Mouse (Mus musculus): Measurements from ENCODE around the gene Gm6583. TPM values are rescaled to one million over a fixed set of nuclear protein-coding genes. Genes with fewer than 3 reads are reported as not detected.

Gene Gm6583
- polyA plus RNA-seq (2012; rRNA removed) = 0.06 and 0.09 TPM in 2 replicates

GRCm38 (mm10) chr5:112355910-112356309 is at the start of gene Gm6583:
TSS of gene Gm6583 (minus strand) at chr5:112356033.

DNA sequence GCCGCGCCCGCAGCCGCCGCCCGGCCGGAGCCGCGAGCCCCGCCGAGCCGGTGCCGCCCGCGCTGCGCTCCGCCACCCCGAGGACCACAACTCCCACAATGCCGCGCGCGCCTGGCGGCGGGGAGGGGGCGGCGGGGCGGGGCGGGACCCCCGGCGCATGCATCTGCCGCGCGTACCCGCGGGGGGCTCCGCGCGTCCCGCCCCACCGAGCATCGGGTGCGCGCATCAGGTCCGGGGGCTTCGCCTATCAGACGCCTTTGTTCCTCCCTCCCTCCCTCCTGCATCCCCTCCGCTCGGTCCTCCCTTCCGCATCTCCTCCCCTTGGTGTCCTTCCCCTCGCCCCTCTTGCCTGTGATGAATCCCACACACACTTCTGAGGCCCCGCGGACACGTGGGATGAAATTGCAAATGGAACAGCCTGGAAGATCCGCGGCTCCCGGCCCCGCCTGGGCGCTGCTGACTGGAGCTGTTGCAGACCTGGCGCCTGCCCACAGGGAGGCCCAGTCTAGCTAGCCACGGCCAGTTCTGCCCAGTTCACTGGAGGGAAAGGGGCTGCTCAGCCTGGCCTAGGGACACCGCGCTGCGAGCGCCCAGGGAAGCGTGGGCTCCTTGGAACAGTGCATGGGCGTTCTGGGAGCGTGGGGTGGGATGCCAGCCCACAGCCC is 39.1 kb upstream of the Gm6583 start, which contains the start of gene Asphd2:
Asphd2 (minus strand) TSS at position 88 of the 665 bp plus-strand sequence.

DNA sequence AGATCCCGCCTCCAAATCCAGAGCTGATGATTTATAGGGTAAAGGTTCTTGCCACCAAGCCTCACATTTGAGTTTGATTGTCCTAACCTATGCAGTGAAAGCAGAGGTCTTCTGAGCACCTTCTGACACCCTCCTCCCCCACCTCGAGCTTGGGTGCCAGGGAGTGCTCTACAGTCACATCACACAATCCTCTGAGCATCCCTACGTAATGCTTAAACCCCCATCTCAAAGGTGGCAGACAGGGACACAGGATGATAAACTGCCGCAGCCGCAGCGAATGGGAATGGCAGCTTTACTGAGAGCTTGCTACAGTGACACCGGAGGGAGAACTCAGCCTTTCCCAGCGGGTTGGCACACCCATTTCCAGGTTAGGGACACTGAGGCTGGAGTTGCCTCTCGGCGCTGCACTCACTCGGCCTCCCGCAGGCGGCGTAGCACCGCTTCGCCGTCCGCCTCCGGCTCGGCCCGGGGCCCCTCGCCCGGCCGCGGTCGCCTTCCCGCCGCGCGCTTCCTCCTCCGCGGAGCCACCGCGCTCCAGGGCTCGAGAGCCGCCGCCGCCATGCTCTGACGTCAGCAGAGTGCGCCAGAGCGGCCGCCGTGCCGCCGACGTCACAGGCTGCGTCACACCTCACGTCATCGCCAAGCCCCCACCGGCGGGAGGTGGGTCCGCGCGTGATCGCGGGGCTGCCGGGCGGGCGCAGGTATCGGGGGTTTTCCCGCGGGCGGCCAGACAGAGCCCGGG is 13.2 kb downstream of the Gm6583 start, which contains the start of the genes Srrd and Hps4:
Srrd (minus strand) TSS at position 578 of the 742 bp plus-strand sequence.
Hps4 (plus strand) TSS at position 621 of the 742 bp plus-strand sequence.

DNA sequence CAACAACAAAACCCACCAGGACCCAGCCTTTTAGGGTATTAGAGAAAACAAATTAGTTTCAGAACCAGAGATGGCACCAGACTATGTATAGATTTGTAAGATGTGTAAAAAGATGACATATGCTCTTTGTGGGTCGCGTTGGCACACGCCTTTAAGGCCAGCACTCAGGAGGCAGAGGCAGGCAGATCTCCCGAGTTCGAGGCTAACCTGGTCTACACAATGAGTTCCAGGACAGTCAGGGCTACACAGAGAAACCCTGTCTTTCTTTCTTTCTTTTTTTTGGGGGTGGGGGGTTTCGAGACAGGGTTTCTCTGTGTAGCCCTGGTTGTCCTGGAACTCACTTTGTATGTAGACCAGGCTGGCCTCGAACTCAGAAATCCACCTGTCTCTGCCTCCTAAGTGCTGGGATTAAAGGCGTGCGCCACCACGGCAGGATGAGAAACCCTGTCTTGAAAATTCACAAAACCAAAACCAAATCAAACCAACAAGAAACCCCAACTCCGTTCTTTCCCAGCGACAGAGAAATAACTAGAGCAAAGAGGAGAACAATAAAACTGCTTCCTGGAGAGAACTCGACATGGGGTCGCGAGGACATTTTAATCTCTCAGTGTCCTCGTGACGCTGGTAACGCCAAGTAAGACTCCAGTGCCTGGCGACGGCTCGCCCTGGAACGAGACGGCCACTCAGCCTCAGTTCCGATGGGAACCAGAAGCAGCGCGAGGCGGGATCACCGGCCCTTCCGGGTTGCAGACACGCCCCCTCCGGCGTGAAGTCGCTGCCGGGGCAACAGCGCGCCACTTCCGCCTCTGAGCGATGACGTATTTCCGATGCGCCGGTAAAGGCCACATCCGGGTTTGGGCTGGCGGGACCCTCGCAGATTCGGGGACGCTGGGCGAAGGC is 30.0 kb downstream of the Gm6583 start, which contains the start of gene Tfip11:
Tfip11 (plus strand) TSS at position 813 of the 900 bp plus-strand sequence.

Other genes with a start within 250 kb of the Gm6583 start
- 0.67 and 0.97 TPM in 2 replicates for gene Cryba4, start 103.5 kb downstream of the Gm6583 start, polyA plus RNA-seq (2012; rRNA removed)
- gene Crybb1, start 100.2 kb downstream of the Gm6583 start, polyA plus RNA-seq (2012; rRNA removed) = 0.07 TPM in 1 of 2 replicates, not detected in the other
- 27.3 and 29.9 TPM in 2 replicates for gene Tpst2, start 79.3 kb downstream of the Gm6583 start, polyA plus RNA-seq (2012; rRNA removed)
- 9.9 and 11.0 TPM in 2 replicates for gene Tfip11, start 29.7 kb downstream of the Gm6583 start, polyA plus RNA-seq (2012; rRNA removed)
- 14.0 and 14.5 TPM in 2 replicates for gene Srrd, start 13.0 kb downstream of the Gm6583 start, polyA plus RNA-seq (2012; rRNA removed)
- 13.1 TPM in 2 replicates for gene Hps4, start 12.9 kb downstream of the Gm6583 start, polyA plus RNA-seq (2012; rRNA removed)
- 0.07 TPM in 2 replicates for gene Asphd2, start 38.8 kb upstream of the Gm6583 start, polyA plus RNA-seq (2012; rRNA removed)
- not detected in 2 replicates for gene Gm6588, start 93.4 kb upstream of the Gm6583 start, polyA plus RNA-seq (2012; rRNA removed)
- 0.01 TPM in 2 replicates for gene Sez6l, start 221.2 kb upstream of the Gm6583 start, polyA plus RNA-seq (2012; rRNA removed)

All from liver, embryonic 18 days (tissue).